Mouse (Mus musculus) forebrain, embryonic 12.5 days (tissue): ENCODE data around the gene Slc11a2. TPM values are rescaled to one million over a fixed set of nuclear protein-coding genes. Genes with fewer than 3 reads are reported as not detected.
A peak's percentile ranks its signal among the peaks of the same experiment; 100 is the strongest.

Experiments used
- ATAC-seq: fragments of 200-750 bp; cut with Nextera tagmentation; 2 replicates; pipeline ENCODE4 v1.8.0; 2017; ENCODE audit warnings: moderate TSS enrichment; ENCODE audit not compliant: low FRiP score
- H3K27ac ChIP-seq: fragments of 300-500 bp; sonication (generic); 2 replicates; pipeline ENCODE4 v1.5.1; 2016; ENCODE audit warnings: mild to moderate bottlenecking
- H3K27me3 ChIP-seq: fragments of 300-500 bp; sonication (generic); 2 replicates; pipeline ENCODE4 v1.6.1; 2016; ENCODE audit warnings: mild to moderate bottlenecking
- H3K36me3 ChIP-seq: fragments of 300-500 bp; sonication (generic); replicated peaks from 2 replicates; pipeline ENCODE4 v1.6.1; 2016; ENCODE audit warnings: mild to moderate bottlenecking
- H3K4me1 ChIP-seq: fragments of 300-500 bp; sonication (generic); 2 replicates; pipeline ENCODE4 v1.6.1; 2016
- H3K4me2 ChIP-seq: fragments of 300-500 bp; sonication (generic); 2 replicates; pipeline ENCODE4 v1.6.1; 2016; ENCODE audit warnings: mild to moderate bottlenecking, moderate library complexity
- H3K4me3 ChIP-seq: fragments of 300-500 bp; sonication (generic); replicated peaks from 2 replicates; pipeline ENCODE4 v1.5.1; 2016; ENCODE audit warnings: mild to moderate bottlenecking
- H3K9ac ChIP-seq: fragments of 300-500 bp; sonication (generic); 2 replicates; pipeline ENCODE4 v1.6.1; 2016; ENCODE audit warnings: mild to moderate bottlenecking
- H3K9me3 ChIP-seq: fragments of 300-500 bp; sonication (generic); 2 replicates; pipeline ENCODE4 v1.6.1; 2016
- WGBS: fragments of 180-500 bp; shearing (Covaris S2); methylation state at CpG from one replicate; pipeline ENCODE4 v1.1.7; 2016; 5-methylcytosine and 5-hydroxymethylcytosine counted together
- polyA plus RNA-seq: library from polyadenylated mRNA; unstranded; fragments of >200 nt; fragmentation: Nextera tagmentation; extraction: Ambion mirVana; gene quantifications from 2 replicates; pipeline ENCODE4 v1.2.1, GENCODE M21; 2016

Slc11a2 gene
- 25.6 and 26.0 TPM in 2 replicates for polyA plus RNA-seq

DNA sequence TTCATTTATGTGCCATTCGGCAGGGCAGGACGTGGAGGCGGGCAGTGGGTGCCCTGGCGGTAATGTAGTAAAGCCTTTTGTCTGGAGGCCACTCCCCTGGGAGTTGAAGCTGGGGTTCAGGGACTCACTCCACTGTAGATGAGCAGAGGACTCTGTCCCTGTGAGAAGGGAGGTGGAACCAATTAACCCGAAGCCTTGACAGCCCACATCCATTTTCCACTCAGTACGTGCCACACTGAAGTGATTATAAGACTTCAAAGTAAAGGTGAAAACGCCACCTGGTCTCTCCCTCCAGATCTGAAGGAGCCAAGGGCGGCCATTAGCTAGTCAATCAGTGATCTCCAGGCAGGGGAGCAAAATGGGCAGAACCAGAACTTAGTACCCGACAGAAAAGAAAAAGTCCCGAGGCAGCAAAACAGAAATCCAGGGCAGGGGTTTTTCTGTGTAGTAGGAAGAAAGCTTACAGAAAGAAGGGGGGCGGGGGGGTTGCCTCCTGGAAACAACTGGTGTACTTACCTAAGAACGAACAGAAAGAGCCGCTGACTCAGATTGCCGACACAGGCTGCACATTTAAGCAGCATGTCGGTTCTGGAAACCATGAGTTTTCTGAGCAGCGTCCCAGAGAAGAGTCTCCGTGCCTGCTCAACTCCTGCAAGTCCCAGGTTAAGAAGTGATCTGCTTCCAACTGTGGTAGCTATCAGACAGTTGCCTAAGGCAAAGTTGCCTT is at the start of gene Slc11a2:
Slc11a2 (minus strand) TSS at position 677 of the 727 bp plus-strand sequence.
- H3K27ac ChIP-seq, result no peak within 1 kb of the TSS
- peaks cover 29% of the 10 kb centered on the region for H3K27me3 ChIP-seq
- ATAC-seq, result no peak
- no peaks in the 10 kb centered on the region for H3K36me3 ChIP-seq
- H3K4me3 ChIP-seq, result peak within 1 kb of the TSS; percentile 99
- peaks cover 38% of the 10 kb centered on the region for H3K4me1 ChIP-seq
- peak within 1 kb of the TSS; percentile 49; the same call in 1 of the 2 replicates for H3K9ac ChIP-seq
- no peaks in the 10 kb centered on the region for H3K9me3 ChIP-seq
- WGBS, result 30% methylated on average over 17 of the region's 17 CpGs
- peak within 1 kb of the TSS; percentile 90 for H3K4me2 ChIP-seq

DNA sequence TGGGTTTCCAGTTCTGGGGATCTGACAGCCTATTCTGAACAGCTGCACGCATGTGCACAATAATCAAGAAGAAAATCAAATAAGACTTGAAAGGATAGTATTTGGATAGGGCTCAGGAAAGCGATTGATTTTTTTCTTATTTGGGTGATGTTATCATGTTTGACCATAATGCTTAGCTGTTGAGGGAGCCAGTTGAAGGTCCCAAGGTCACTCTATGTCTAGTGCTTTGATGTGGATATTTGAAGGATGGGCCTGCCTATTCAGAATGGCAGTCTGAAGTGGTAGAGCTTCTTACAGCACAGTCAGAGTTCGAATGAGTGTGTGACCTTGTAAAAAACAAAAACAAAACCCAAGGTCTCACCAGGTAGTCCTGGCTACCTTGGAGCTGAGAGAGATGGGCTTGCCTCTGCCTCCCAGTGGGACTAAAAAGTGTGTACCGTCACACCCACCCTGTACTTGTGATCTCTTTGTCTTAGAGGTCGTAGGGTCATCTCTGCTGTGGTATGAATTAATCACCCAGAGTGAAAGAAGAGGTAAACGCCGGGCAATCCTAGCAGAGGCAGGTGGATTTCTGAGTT is 49.1 kb upstream of the Slc11a2 start:
- WGBS, result 87% methylated on average over 7 of the region's 7 CpGs
- Histone ChIP-seq H3K4me3 (no peak overlapping the region), H3K27ac (no peak overlapping the region), H3K9ac (no peak overlapping the region), H3K4me1 (peaks cover 13% of the 10 kb centered on the region), H3K27me3 (no peaks in the 10 kb centered on the region), H3K9me3 (no peaks in the 10 kb centered on the region), H3K36me3 (peaks cover 77% of the 10 kb centered on the region), H3K4me2 (no peak overlapping the region)
- no peak for ATAC-seq

DNA sequence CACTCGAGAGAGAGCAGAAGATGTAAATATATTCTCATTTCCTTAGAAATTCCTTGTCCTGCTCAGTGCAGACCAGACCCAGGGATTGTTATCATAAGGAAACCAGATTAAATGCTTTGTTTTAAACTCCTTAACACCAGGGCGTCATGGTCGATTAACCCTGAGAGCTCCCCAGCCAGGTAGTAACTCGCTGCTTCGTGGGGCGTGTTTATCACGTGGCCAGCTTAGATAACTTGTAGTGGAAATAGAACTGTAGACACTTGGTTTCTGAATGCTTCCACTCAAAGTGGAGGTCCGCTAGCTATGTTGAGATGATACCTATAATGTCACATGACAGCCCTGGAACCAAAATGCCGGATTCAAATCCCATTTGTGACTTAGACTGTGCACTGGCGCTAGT is 45.2 kb upstream of the Slc11a2 start:
- WGBS, result 70% methylated on average over 10 of the region's 10 CpGs
- Histone ChIP-seq H3K9ac (peak overlapping the region; percentile 84), H3K27me3 (no peaks in the 10 kb centered on the region), H3K4me1 (peaks cover 25% of the 10 kb centered on the region), H3K4me2 (peak overlapping the region; percentile 75), H3K4me3 (peak overlapping the region; percentile 82), H3K9me3 (no peaks in the 10 kb centered on the region), H3K27ac (no peak overlapping the region), H3K36me3 (peaks cover 38% of the 10 kb centered on the region)
- ATAC-seq, result no peak

DNA sequence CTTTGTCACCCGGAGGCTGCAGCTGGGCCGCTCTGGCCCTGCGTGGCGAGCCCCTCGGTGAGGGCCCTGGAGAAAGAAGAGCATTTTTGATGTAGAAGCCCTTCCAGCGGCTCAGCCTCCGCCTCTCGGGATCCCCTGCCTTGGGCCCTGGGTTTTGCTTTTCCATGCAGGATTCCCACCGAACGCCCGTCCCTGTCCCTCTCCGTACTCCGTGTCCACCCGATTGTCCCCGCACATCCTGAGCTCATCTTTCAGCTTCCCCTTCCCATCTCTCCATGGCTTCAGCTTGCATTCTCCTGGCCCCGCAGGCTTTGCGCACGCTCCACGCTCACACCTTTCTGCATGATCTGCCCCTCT is 44.3 kb upstream of the Slc11a2 start:
- Histone ChIP-seq H3K27me3 (no peaks in the 10 kb centered on the region), H3K9ac (peak overlapping the region; percentile 84), H3K36me3 (peaks cover 30% of the 10 kb centered on the region), H3K9me3 (no peaks in the 10 kb centered on the region), H3K4me1 (peaks cover 25% of the 10 kb centered on the region), H3K4me3 (peak overlapping the region; percentile 82), H3K4me2 (peak overlapping the region; percentile 75), H3K27ac (peak overlapping the region; percentile 81)
- peak; percentile 47; the same call in 1 of the 2 replicates for ATAC-seq
- under 1% methylated on average over 19 of the region's 19 CpGs for WGBS

DNA sequence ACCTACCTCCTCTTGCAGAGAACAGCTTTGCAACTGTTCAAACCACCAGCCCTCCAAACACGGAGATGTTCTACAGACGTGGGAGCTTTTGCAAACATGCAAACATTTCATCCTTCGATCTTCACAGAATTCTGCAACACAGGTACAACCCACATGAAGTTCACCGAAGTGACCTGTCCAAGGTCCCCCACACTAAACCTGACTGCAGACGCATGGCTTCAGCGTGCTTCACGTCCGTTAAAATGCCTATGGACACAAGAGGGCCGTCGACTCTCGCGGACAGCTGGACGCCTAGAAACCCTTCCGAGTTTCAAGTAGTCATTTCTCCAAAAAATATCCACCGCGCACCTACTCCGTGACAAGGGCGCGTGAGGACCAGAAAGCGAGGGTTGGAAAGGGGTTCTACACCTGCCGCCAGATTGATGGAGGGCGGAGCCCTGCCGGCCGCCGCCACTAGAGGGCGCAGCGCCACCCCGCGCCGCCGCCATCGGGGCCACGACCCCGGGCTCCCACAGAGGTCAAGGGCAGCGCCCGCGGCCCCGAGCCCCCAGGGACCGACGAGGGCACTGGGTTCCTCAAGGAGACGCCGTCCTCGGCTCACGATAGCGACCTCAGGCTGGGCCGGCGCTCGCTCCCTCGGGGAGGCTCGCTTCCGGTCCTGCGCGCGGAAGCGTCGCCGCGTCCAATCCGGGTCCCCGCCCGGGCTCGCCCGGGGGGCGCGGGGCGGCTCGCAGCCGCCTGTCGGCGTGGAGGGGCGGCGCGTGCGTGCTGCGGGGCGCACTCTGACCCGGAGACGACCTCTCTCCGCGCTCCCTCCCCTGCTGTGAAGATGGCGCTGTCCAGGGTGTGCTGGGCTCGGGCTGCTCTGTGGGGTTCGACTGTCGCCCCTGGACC is 43.7 kb upstream of the Slc11a2 start, which contains the start of gene Letmd1:
Letmd1 (plus strand) TSS at position 729 of the 894 bp plus-strand sequence.
- no peaks in the 10 kb centered on the region for H3K27me3 ChIP-seq
- H3K36me3 ChIP-seq, result peaks cover 25% of the 10 kb centered on the region
- peak; percentile 95 for ATAC-seq
- H3K4me1 ChIP-seq, result peaks cover 25% of the 10 kb centered on the region
- WGBS, result 2% methylated on average over 79 of the region's 84 CpGs
- H3K4me2 ChIP-seq, result peak within 1 kb of the TSS; percentile 75
- H3K9me3 ChIP-seq, result no peaks in the 10 kb centered on the region
- H3K9ac ChIP-seq, result peak within 1 kb of the TSS; percentile 84
- peak within 1 kb of the TSS; percentile 82 for H3K4me3 ChIP-seq
- H3K27ac ChIP-seq, result peak within 1 kb of the TSS; percentile 81

DNA sequence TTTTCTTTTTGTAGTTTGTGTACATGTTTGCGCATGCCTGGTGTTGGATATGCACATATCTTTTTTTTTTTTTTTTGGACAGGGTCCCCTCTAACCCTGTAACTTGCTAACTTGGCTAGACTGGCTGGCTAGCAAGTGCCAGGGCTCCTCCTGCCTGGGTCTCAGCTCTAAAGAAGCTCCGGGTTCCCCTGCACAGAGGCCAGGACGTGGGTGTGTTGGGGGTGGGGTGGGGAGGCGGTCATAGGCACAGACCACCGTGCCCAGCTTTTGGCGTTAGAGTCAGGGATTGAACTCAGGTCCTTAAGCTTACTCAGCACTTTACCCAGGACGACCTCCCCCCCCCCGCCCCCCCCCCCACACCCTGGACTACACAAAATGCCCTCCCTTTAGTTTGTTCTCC is 42.9 kb upstream of the Slc11a2 start:
- peak overlapping the region; percentile 84; the same call in 1 of the 2 replicates for H3K9ac ChIP-seq
- H3K4me2 ChIP-seq, result peak overlapping the region; percentile 75
- no peak for ATAC-seq
- WGBS, result 40% methylated on average over 8 of the region's 8 CpGs
- H3K9me3 ChIP-seq, result no peaks in the 10 kb centered on the region
- H3K36me3 ChIP-seq, result peaks cover 19% of the 10 kb centered on the region
- H3K27me3 ChIP-seq, result no peaks in the 10 kb centered on the region
- peak overlapping the region; percentile 82 for H3K4me3 ChIP-seq
- H3K4me1 ChIP-seq, result peaks cover 25% of the 10 kb centered on the region
- H3K27ac ChIP-seq, result no peak overlapping the region

DNA sequence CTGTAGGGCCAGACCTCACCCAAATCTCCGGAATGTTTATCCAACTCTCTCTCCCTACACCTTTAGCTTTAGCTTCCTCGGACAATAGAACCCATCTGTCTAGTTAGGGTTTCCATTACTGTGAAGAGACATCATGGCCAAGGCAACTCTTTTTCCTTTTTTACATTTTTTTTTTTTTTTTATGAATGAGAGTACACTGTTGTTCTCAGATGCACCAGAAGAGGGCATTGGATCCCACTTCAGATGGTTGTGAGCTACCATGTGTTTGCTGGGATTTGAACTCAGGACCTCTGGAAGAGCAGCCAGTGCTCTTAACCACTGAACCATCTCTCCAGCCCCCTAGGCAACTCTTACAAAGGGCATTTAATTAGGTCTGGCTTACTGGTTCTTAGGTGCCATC is 40.6 kb upstream of the Slc11a2 start:
- no peaks in the 10 kb centered on the region for H3K36me3 ChIP-seq
- H3K27me3 ChIP-seq, result peaks cover 10% of the 10 kb centered on the region
- H3K4me2 ChIP-seq, result no peak overlapping the region
- no peak overlapping the region for H3K9ac ChIP-seq
- WGBS, result 94% methylated on average over 2 of the region's 2 CpGs
- H3K4me1 ChIP-seq, result peaks cover 28% of the 10 kb centered on the region
- H3K27ac ChIP-seq, result no peak overlapping the region
- no peak for ATAC-seq
- H3K4me3 ChIP-seq, result no peak overlapping the region
- no peaks in the 10 kb centered on the region for H3K9me3 ChIP-seq

DNA sequence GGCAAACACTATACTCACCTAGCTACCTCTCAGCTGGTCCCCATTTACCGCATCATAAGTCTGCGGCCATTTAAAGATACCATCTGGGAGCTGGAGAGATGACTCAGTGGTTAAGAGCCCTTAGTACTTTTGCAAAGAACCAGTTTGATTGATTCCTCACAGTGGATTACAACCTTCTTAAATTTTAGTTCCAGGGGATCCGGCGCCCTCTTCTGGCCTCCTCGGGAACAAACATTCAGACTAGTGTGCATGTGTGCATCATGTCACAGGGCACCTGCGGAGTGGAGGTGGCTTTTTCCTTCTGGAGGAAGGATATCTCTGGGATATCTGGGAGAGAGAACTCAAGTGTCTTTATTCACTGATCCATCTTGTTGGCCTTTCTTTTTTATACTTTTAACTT is 38.8 kb upstream of the Slc11a2 start:
- ATAC-seq, result no peak
- 28% methylated on average over 6 of the region's 6 CpGs for WGBS
- no peak overlapping the region for H3K4me2 ChIP-seq
- H3K36me3 ChIP-seq, result no peaks in the 10 kb centered on the region
- peaks cover 17% of the 10 kb centered on the region for H3K4me1 ChIP-seq
- H3K4me3 ChIP-seq, result no peak overlapping the region
- no peaks in the 10 kb centered on the region for H3K9me3 ChIP-seq
- H3K27me3 ChIP-seq, result peaks cover 15% of the 10 kb centered on the region
- no peak overlapping the region for H3K27ac ChIP-seq
- no peak overlapping the region for H3K9ac ChIP-seq

DNA sequence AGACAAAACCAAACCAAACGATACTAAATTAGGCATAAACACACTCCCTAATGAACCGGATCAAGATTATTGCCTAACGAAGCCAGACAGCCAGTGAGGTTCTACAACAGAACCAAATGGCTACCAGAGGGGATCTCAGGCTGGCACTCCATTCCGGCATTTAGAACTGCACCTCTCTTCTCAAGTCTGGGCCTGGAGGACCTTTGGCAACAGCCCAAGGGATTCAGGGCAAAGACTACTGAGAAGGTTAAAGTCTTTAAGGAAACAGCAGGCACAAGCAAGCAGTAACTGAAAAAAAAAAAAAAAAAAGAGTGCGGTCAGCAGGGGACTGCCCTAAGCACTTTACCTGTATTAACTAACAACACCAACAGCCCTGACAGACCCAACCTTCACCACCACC is 37.2 kb upstream of the Slc11a2 start:
- 59% methylated on average over 5 of the region's 5 CpGs for WGBS
- Histone ChIP-seq H3K9me3 (no peaks in the 10 kb centered on the region), H3K4me2 (no peak overlapping the region), H3K4me3 (no peak overlapping the region), H3K27me3 (peaks cover 20% of the 10 kb centered on the region), H3K27ac (no peak overlapping the region), H3K4me1 (0 out of 2 replicates have a peak, but pooled peaks cover 5% of the 10 kb centered on the region), H3K36me3 (no peaks in the 10 kb centered on the region), H3K9ac (no peak overlapping the region)
- no peak for ATAC-seq

DNA sequence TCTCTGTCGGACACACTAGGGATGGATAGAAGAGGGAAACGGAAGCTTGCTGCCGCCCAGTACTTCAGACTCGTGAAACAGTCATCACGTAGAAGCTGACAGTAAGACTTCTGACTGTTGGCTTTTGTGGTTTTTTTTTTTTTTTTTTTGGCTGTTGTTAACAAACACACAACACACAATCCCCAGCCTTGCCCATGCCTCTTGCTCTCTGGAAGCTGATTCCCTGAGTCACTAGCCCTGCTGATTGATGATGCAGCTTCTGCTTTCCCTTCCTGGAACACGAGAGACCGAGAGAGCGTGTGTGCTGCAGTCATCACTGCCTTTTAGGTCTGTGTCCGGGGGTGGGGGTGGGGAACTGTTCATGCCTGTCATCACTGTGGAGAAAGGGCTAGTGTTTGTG is 36.8 kb upstream of the Slc11a2 start:
- H3K36me3 ChIP-seq, result no peaks in the 10 kb centered on the region
- 0 out of 2 replicates have a peak, but pooled peaks cover 5% of the 10 kb centered on the region for H3K4me1 ChIP-seq
- no peaks in the 10 kb centered on the region for H3K9me3 ChIP-seq
- H3K4me2 ChIP-seq, result no peak overlapping the region
- no peak for ATAC-seq
- H3K4me3 ChIP-seq, result no peak overlapping the region
- 72% methylated on average over 9 of the region's 9 CpGs for WGBS
- H3K9ac ChIP-seq, result no peak overlapping the region
- H3K27me3 ChIP-seq, result peaks cover 20% of the 10 kb centered on the region
- no peak overlapping the region for H3K27ac ChIP-seq

DNA sequence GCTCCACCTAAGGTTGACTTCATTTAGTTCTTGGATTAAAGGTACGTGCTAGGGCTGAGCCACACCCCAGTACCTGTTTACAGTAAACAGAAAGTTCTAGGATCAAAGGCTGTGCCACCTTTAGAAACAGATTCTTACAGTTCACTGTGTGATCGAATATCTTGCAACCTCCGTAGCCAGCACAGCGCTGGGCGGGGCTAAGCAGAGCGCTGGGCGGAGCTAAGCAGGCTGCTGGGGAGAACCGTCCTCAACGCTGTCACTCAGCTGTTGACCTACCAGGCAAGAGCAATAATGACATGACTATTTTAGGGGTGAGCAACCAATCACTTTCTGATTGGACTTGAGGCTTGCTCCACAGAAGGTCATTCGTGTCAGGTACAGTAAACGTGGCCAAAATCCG is 36.1 kb upstream of the Slc11a2 start:
- 12% methylated on average over 12 of the region's 12 CpGs for WGBS
- peak overlapping the region; percentile 29 for H3K4me2 ChIP-seq
- 0 out of 2 replicates have a peak, but pooled peaks cover 5% of the 10 kb centered on the region for H3K4me1 ChIP-seq
- H3K27me3 ChIP-seq, result peaks cover 20% of the 10 kb centered on the region
- no peak overlapping the region for H3K27ac ChIP-seq
- H3K9ac ChIP-seq, result no peak overlapping the region
- H3K4me3 ChIP-seq, result 0 out of 2 replicates have a peak overlapping the region, but pooled peaks have one; percentile 2
- H3K9me3 ChIP-seq, result no peaks in the 10 kb centered on the region
- no peaks in the 10 kb centered on the region for H3K36me3 ChIP-seq
- ATAC-seq, result no peak

DNA sequence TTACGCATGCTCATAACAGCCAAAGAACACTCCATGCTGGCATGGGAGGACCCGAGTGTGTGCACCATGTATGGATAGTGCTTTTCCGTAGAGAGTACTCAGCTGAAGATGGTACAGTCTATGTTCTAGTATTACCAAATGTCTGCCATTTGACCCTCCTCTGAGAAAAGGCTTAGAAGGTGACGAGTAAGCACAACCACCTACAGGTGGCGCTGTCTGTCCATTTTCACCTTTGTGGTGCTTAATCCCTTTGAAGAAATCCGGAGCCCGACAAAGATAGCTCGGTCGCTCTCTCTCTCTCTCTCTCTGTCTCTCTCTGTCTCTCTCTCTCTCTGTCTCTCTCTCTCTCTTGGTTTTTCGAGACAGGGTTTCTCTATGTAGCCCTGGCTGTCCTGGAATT is 33.2 kb upstream of the Slc11a2 start:
- no peak overlapping the region for H3K9ac ChIP-seq
- H3K4me3 ChIP-seq, result no peak overlapping the region
- ATAC-seq, result no peak
- no peaks in the 10 kb centered on the region for H3K9me3 ChIP-seq
- peaks cover 20% of the 10 kb centered on the region for H3K27me3 ChIP-seq
- WGBS, result 45% methylated on average over 10 of the region's 10 CpGs
- H3K27ac ChIP-seq, result no peak overlapping the region
- 0 out of 2 replicates have a peak, but pooled peaks cover 5% of the 10 kb centered on the region for H3K4me1 ChIP-seq
- H3K36me3 ChIP-seq, result no peaks in the 10 kb centered on the region
- no peak overlapping the region for H3K4me2 ChIP-seq
